Mouse (Mus musculus) cerebellum, adult 9-11 months (tissue): ENCODE results near the gene Isyna1.

ENCODE experiments used
- DNase-seq: peaks from one replicate; pipeline ENCODE4 v3.0.0; 2022

The Isyna1 gene

DNA sequence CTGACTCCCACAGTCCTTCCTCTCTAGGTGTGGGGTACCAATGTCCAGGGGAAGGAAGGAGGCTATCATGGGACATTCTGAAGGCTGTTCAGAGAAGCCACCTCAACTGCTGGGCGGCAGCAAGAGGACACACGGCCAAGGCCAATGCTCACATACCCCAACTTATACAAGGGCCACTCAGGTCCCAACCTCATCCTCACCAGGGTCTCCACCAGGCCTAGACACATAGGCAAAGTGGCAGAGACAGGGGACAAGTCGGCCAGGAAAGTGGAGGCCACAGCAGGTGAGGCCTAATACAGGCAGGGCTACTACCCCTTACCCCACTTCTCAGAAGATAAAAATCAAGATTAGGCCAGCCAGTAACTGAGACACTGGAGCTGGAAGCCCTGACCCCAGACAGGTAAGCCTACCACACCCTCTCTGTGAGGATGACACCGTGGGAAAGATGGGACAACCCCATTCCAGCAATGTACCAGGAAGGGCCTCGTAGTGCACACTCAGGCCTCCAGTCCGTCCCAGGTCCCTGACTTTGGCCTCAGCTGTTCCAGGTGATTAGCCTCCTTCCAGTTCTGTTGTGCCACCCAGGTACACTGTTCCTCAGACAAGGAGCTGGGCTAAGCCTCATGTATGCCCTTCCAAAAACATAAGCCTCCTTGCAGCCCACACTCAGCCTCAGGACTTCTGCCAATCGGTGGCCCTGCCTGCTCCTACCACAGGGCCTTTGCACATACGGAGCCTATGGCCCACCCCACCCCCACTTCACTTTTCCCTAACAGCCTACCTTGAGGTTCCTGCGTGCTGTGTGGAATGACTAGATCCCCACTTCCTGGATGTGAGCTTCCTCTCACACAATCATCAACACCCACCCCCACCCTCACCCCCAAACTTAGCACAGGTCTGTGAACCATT, 12.0 kb downstream of the Isyna1 start:
- peak; percentile 40 for DNase-seq

GRCm38 (mm10) chr8:70606780-70607602, 12.8 kb downstream of the Isyna1 start:
- DNase-seq: peak; percentile 44

- DNase-seq: peak; percentile 65
These were observed 13.4 kb downstream of the Isyna1 start for GRCm38 (mm10) chr8:70607603-70607897.

DNA sequence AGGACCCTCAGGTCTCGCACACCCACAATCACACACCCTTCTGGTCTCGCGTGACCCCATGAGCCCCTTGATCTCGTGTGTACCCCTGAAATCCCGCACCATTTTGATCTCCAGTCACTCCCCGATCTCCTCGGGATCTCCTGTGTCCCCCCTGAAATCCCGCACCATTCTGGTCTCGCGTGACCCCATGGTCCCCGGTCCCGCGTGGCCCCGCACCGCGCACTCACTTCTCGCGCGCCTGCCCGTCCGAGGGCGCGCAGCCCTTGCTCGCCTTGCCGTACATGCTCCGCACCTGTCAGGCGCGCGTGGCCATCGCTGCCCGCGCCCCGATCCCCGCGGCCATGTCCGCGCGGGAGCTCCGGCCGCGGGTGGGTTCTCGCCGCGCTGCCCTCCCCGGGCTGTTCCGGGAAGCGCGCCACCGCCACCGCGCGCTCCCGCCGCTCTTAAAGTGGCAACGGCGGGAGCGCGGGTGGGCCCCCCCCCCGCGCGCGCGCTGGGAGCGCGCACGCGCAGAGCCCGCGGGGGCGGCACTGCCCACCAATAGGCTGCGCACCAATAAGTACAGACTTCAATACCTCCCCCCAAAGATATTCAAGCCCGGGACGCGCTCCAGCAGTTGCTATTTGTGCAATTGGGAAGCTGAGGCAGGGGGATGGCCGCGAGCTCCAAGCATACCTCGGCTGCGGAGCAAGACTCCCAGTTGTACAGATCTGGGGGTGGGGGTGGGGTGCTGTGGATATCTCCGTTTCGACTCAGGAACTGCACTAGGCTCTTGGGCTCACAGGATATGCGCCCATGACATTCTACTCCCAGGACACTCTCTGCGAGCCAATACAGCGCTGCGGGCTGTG, 13.9 kb downstream of the Isyna1 start:
- peak; percentile 73 for DNase-seq

GRCm38 (mm10) chr8:70608749-70609367, 14.7 kb downstream of the Isyna1 start, which contains the start of gene Ssbp4:
Gene Ssbp4, minus strand, starts transcription at chr8:70608872.
- DNase-seq: peak; percentile 52

DNA sequence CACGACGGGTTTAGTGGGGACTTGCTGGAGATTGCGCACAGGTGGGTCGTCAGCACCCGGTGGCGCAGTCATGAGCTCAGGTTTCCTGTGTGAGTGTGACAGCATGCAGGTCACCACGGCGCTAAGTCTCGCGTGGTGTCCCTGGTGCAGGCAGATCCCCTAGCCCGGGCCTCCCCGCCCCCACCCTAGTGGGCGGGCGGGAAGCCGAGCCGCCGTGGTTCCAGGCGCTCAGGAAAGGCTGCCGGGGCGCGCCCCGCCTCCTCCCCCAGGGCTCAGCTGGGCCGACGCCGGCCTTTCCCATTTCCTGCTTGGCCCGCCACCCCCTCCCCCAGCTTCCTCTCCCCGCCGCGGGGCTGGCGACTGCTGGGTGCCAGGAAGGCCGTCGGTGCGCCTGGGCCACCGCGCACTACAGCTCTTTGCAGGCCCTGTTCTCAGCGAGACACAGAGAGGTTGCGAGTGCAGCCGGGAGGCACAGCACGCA, 15.2 kb downstream of the Isyna1 start:
- no peak for DNase-seq

GRCm38 (mm10) chr8:70609849-70610795, 15.9 kb downstream of the Isyna1 start:
- peak; percentile 67 for DNase-seq

GRCm38 (mm10) chr8:70610796-70611771, 16.9 kb downstream of the Isyna1 start:
- DNase-seq: peak; percentile 70

DNA sequence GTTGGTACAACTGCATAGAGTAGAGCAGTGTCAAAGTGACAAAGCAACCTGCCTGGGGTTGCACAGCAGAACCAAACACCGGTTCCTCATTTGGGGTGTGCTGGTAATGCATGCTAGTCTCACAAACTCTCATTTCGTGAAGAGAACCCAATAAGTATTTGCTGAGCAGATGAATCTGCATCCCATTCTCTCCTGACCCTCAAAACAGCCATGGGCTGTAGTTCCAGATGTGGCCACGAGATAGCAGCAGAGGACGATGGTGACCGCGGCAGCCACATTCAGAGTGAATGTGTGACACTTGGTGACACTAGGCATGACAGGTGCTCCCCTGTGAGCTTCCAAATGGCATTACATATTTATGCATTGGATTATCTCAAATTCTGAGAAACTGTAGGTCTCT, 17.7 kb downstream of the Isyna1 start:
- peak; percentile 84 for DNase-seq

- no peak for DNase-seq
These were observed 19.6 kb downstream of the Isyna1 start for GRCm38 (mm10) chr8:70613763-70614162.

GRCm38 (mm10) chr8:70614469-70614868, 20.3 kb downstream of the Isyna1 start:
- peak; percentile 16 for DNase-seq

DNA sequence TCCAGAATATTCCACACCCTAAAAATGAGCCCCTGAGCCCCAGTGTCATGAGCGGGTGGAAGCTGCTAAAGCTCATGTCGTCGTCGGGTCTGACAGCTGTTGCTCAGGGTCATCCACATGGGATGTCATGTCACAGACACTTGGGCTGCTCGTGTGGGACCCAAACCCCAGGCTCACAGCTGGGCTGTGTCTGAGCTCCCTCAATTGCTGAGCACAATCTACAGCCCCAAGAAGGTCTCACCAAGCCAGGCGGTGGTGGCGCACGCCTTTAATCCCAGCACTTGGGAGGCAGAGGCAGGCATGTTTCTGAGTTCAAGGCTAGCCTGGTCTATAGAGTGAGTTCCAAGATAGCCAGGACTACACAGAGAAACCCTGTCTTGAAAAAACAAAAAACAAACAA, 21.1 kb downstream of the Isyna1 start:
- DNase-seq: no peak

- DNase-seq: no peak
These were observed 21.7 kb downstream of the Isyna1 start, which contains the start of gene Lrrc25 for GRCm38 (mm10) chr8:70615894-70616293. Gene Lrrc25, plus strand, starts transcription at chr8:70616155.

DNA sequence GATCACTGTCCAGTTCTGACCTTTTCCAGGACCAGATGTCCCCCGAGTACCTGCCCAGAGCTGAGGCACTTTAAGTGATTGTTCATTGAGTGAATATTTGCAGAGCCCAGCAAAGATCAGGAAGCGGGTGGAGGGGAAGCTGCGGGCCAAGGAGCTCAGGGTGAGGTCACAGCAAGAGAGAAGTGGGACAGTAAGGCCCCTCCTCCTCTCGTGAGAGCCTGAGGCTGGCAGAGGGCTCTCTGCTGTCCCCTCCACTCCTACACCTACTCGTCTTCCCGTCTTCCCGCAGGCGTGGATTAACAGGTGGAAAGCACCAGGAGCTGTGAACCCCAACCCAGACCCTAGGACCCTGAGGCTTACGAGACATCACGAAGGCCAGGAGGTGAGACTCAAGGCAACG, 22.5 kb downstream of the Isyna1 start:
- no peak for DNase-seq

DNA sequence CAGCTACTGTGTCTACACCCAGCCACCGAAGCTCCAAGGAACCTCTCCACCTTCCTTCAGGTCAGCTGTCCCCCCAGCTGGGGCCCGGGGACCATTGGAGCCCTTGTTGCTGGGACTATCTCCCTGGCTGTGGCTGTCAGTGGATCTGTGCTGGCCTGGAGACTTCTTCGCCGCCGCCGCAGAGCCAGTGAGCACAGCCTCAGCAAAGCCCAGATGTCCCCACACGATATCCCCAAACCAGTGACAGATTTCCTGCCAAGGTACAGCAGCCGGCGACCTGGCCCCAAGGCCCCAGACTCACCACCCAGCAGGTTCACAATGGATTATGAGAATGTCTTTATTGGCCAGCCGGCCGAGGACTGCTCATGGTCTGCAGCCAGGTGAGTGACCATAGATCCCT, 23.8 kb downstream of the Isyna1 start:
- no peak for DNase-seq

GRCm38 (mm10) chr8:70618888-70619334, 24.7 kb downstream of the Isyna1 start:
- DNase-seq: peak; percentile 14

- no peak for DNase-seq
These were observed 28.0 kb downstream of the Isyna1 start for GRCm38 (mm10) chr8:70622220-70622619.

GRCm38 (mm10) chr8:70625104-70625503, 30.9 kb downstream of the Isyna1 start:
- peak; percentile 29 for DNase-seq

GRCm38 (mm10) chr8:70627041-70627440, 32.9 kb downstream of the Isyna1 start:
- no peak for DNase-seq
